Mouse (Mus musculus) limb, embryonic 11.5 days (tissue): ENCODE measurements around the gene Atp5l. TPM values are rescaled to one million over a fixed set of nuclear protein-coding genes. Genes with fewer than 3 reads are reported as not detected.

Experiments
- ATAC-seq: fragments of 200-750 bp; cut with Nextera tagmentation; 2 replicates; pipeline ENCODE4 v1.8.0; 2017; ENCODE audit warnings: low read depth; ENCODE audit not compliant: insufficient number of reproducible peaks, low FRiP score, low TSS enrichment
- DNase-seq: peaks from one replicate; pipeline ENCODE4 v3.0.0-alpha.2; 2015; ENCODE audit warnings: low spot score
- H3K27ac ChIP-seq: fragments of 300-500 bp; sonication (generic); replicated peaks from 2 replicates; pipeline ENCODE4 v1.5.1; 2014; ENCODE audit warnings: low read depth, mild to moderate bottlenecking, low read length
- H3K27me3 ChIP-seq: fragments of 300-500 bp; sonication (generic); 2 replicates; pipeline ENCODE4 v1.6.1; 2014; ENCODE audit warnings: mild to moderate bottlenecking, low read length, mixed read lengths; ENCODE audit not compliant: control insufficient read depth, insufficient read depth
- H3K36me3 ChIP-seq: fragments of 300-500 bp; sonication (generic); 2 replicates; pipeline ENCODE4 v1.6.1; 2014; ENCODE audit warnings: mild to moderate bottlenecking, low read length, moderate library complexity, mixed read lengths; ENCODE audit not compliant: control insufficient read depth, insufficient read depth
- H3K4me1 ChIP-seq: fragments of 300-500 bp; sonication (generic); 2 replicates; pipeline ENCODE4 v1.6.1; 2014; ENCODE audit warnings: low read length, mixed read lengths; ENCODE audit not compliant: control insufficient read depth, insufficient read depth
- H3K4me2 ChIP-seq: fragments of 300-500 bp; sonication (generic); 2 replicates; pipeline ENCODE4 v1.6.1; 2014; ENCODE audit warnings: low read depth, mild to moderate bottlenecking, moderate library complexity; ENCODE audit not compliant: severe bottlenecking
- H3K4me3 ChIP-seq: fragments of 300-500 bp; sonication (generic); 2 replicates; pipeline ENCODE4 v1.5.1; 2014; ENCODE audit warnings: low read depth, low read length
- H3K9ac ChIP-seq: fragments of 300-500 bp; sonication (generic); 2 replicates; pipeline ENCODE4 v1.6.1; 2014; ENCODE audit warnings: mild to moderate bottlenecking, low read length
- H3K9me3 ChIP-seq: fragments of 300-500 bp; sonication (generic); 2 replicates; pipeline ENCODE4 v1.6.1; 2016; ENCODE audit warnings: low read length; ENCODE audit not compliant: control insufficient read depth
- WGBS: fragments of 180-500 bp; shearing (Covaris S2); extraction: QIAGEN DNeasy Blood & Tissue Kit; methylation state at CpG from one replicate; pipeline ENCODE4 v1.1.7; 2014; 5-methylcytosine and 5-hydroxymethylcytosine counted together
- polyA plus RNA-seq: library from polyadenylated mRNA; unstranded; fragments of >200 nt; fragmentation: Nextera tagmentation; extraction: Ambion mirVana; gene quantifications from 2 replicates; pipeline ENCODE4 v1.2.1, GENCODE M21; 2014

The Atp5l gene
- polyA plus RNA-seq, 1 experiment from 2014 or later = 614 TPM

GRCm38 (mm10) chr9:44946185-44946695, 25.7 kb upstream of the Atp5l start:
- Histone ChIP-seq H3K4me3 (no peak overlapping the region), H3K27me3 (no peaks in the 10 kb centered on the region), H3K36me3 (peaks cover 11% of the 10 kb centered on the region; the same call in 1 of the 2 replicates), H3K27ac (no peak overlapping the region), H3K4me2 (no peak overlapping the region), H3K9me3 (no peaks in the 10 kb centered on the region), H3K4me1 (no peaks in the 10 kb centered on the region), H3K9ac (no peak overlapping the region)
- 92% methylated on average over 7 of the region's 7 CpGs for WGBS
- ATAC-seq = no peak
- DNase-seq = no peak

- Histone ChIP-seq H3K4me2 (no peak overlapping the region), H3K4me3 (no peak overlapping the region), H3K27me3 (no peaks in the 10 kb centered on the region), H3K9ac (no peak overlapping the region), H3K36me3 (peaks cover 4% of the 10 kb centered on the region; the same call in 1 of the 2 replicates), H3K27ac (no peak overlapping the region), H3K4me1 (no peaks in the 10 kb centered on the region), H3K9me3 (no peaks in the 10 kb centered on the region)
- DNase-seq (no peak), ATAC-seq (no peak)
- 90% methylated on average over 4 of the region's 4 CpGs for WGBS
Observed at GRCm38 (mm10) chr9:44942421-44942820, 21.9 kb upstream of the Atp5l start.

- Histone ChIP-seq H3K36me3 (peaks cover 5% of the 10 kb centered on the region; the same call in 1 of the 2 replicates), H3K4me1 (no peaks in the 10 kb centered on the region), H3K4me2 (no peak overlapping the region), H3K4me3 (no peak overlapping the region), H3K9ac (no peak overlapping the region), H3K27ac (no peak overlapping the region), H3K27me3 (no peaks in the 10 kb centered on the region), H3K9me3 (no peaks in the 10 kb centered on the region)
- 91% methylated on average over 4 of the region's 4 CpGs for WGBS
- DNase-seq (no peak), ATAC-seq (no peak)
Observed at GRCm38 (mm10) chr9:44941756-44942155, 21.2 kb upstream of the Atp5l start.

GRCm38 (mm10) chr9:44921543-44921942, 1.0 kb upstream of the Atp5l start:
- DNase-seq (no peak), ATAC-seq (no peak)
- peak overlapping the region; percentile 90; the same call in 1 of the 2 replicates for H3K9ac ChIP-seq
- H3K27ac ChIP-seq = peak overlapping the region; percentile 82; the same call in 1 of the 2 replicates
- no peaks in the 10 kb centered on the region for H3K9me3 ChIP-seq
- H3K4me2 ChIP-seq = peak overlapping the region; percentile 81
- no peaks in the 10 kb centered on the region for H3K36me3 ChIP-seq
- H3K4me1 ChIP-seq = peaks cover 4% of the 10 kb centered on the region; the same call in 1 of the 2 replicates
- WGBS = 73% methylated on average over 2 of the region's 2 CpGs
- H3K4me3 ChIP-seq = peak overlapping the region; percentile 92
- H3K27me3 ChIP-seq = no peaks in the 10 kb centered on the region

GRCm38 (mm10) chr9:44921123-44921468, 554 bp upstream of the Atp5l start:
- peak overlapping the region; percentile 81 for H3K4me2 ChIP-seq
- peak overlapping the region; percentile 90 for H3K9ac ChIP-seq
- H3K27ac ChIP-seq = peak overlapping the region; percentile 82
- DNase-seq (no peak), ATAC-seq (peak; percentile 73)
- peak overlapping the region; percentile 92 for H3K4me3 ChIP-seq
- H3K4me1 ChIP-seq = peaks cover 4% of the 10 kb centered on the region; the same call in 1 of the 2 replicates
- no peaks in the 10 kb centered on the region for H3K27me3 ChIP-seq
- WGBS = under 1% methylated on average over 8 of the region's 8 CpGs
- no peaks in the 10 kb centered on the region for H3K9me3 ChIP-seq
- H3K36me3 ChIP-seq = no peaks in the 10 kb centered on the region

GRCm38 (mm10) chr9:44919606-44920005, 936 bp downstream of the Atp5l start:
- Histone ChIP-seq H3K9ac (peak overlapping the region; percentile 90), H3K27me3 (no peaks in the 10 kb centered on the region), H3K4me3 (peak overlapping the region; percentile 92), H3K9me3 (no peaks in the 10 kb centered on the region), H3K27ac (no peak overlapping the region), H3K4me2 (peak overlapping the region; percentile 81), H3K36me3 (no peaks in the 10 kb centered on the region), H3K4me1 (peaks cover 4% of the 10 kb centered on the region; the same call in 1 of the 2 replicates)
- WGBS = 44% methylated on average over 2 of the region's 2 CpGs
- DNase-seq (no peak), ATAC-seq (no peak)

GRCm38 (mm10) chr9:44916196-44916595, 4.3 kb downstream of the Atp5l start:
- Histone ChIP-seq H3K4me2 (no peak overlapping the region), H3K27me3 (no peaks in the 10 kb centered on the region), H3K36me3 (peaks cover 2% of the 10 kb centered on the region; the same call in 1 of the 2 replicates), H3K27ac (no peak overlapping the region), H3K4me1 (peaks cover 4% of the 10 kb centered on the region; the same call in 1 of the 2 replicates), H3K9ac (no peak overlapping the region), H3K9me3 (no peaks in the 10 kb centered on the region), H3K4me3 (no peak overlapping the region)
- ATAC-seq (no peak), DNase-seq (peak; percentile 45)
- WGBS = 67% methylated on average over 1 of the region's 1 CpGs

- no peak for DNase-seq
- 80% methylated on average over 4 of the region's 4 CpGs for WGBS
Observed at GRCm38 (mm10) chr9:44914706-44915105, 5.8 kb downstream of the Atp5l start.

GRCm38 (mm10) chr9:44911365-44911764, 9.2 kb downstream of the Atp5l start:
- DNase-seq (no peak), ATAC-seq (no peak)
- H3K4me2 ChIP-seq = no peak overlapping the region
- H3K4me1 ChIP-seq = no peaks in the 10 kb centered on the region
- no peaks in the 10 kb centered on the region for H3K9me3 ChIP-seq
- H3K9ac ChIP-seq = no peak overlapping the region
- 90% methylated on average over 4 of the region's 4 CpGs for WGBS
- no peaks in the 10 kb centered on the region for H3K27me3 ChIP-seq
- peaks cover 2% of the 10 kb centered on the region; the same call in 1 of the 2 replicates for H3K36me3 ChIP-seq
- H3K27ac ChIP-seq = no peak overlapping the region
- H3K4me3 ChIP-seq = no peak overlapping the region

More at GRCm38 (mm10) chr9:44914706-44915105, 5.8 kb downstream of the Atp5l start:
- no peak for ATAC-seq
- no peaks in the 10 kb centered on the region for H3K9me3 ChIP-seq
- H3K36me3 ChIP-seq = peaks cover 2% of the 10 kb centered on the region; the same call in 1 of the 2 replicates
- peaks cover 4% of the 10 kb centered on the region; the same call in 1 of the 2 replicates for H3K4me1 ChIP-seq
- no peak overlapping the region for H3K4me3 ChIP-seq
- no peak overlapping the region for H3K27ac ChIP-seq
- no peak overlapping the region for H3K9ac ChIP-seq
- H3K4me2 ChIP-seq = no peak overlapping the region
- H3K27me3 ChIP-seq = no peaks in the 10 kb centered on the region
